Mouse (Mus musculus): ENCODE measurements around the gene Rnf217. TPM values are rescaled to one million over a fixed set of nuclear protein-coding genes. Genes with fewer than 3 reads are reported as not detected.

Gene Rnf217
- total RNA-seq (2015) (3.6 and 3.7 TPM in 2 replicates), total RNA-seq (2017) (2.5 TPM in 2 replicates)

DNA sequence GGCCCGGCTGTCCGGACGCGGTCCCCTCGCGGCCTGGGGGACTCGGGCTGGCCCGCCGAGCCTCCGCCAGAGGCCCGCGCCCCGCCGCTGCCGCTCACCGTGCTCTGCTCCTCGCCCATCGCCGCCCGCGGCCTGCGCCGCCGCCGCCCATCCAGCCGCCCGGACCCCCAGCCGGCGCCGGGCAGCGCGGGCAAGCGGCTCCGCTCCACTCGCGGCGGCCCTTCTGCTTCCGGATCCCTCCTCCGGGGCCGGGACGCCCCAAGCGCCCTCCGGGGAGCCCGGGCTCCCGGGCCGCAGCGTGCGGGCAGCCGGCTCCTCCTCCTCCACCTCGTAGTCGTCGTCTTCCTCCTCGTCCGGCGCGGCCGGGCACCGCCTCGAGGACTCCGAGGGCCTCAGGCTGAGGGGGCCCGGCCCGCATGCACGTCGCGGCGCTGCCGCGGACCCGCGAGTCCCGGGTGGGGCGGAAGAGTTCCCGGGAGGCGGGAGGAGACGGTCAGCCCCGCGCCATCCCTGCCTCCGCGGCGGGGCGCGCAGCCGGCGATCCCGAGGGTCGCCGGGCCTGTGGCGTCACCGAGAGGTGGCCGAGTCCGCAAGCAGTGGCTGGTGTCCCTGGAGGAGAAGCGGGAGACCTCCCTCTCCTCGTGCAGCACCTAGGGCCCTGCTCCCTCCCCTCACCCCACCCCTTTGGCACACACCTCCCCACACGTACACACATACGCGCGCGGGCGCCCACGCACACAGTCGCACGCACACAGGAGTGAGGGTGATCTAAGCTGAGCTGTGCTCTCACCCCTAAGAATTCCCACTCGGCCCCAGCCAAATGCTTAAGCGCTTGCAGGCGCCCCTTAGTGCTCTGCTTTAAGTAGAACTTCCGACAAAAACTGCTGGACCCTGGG is at the start of gene Rnf217:
Rnf217 (minus strand) TSS at position 119 of the 896 bp plus-strand sequence.
- peak; percentile 45 for ATAC-seq (replicated peaks; ENCODE audit: poor library complexity)

DNA sequence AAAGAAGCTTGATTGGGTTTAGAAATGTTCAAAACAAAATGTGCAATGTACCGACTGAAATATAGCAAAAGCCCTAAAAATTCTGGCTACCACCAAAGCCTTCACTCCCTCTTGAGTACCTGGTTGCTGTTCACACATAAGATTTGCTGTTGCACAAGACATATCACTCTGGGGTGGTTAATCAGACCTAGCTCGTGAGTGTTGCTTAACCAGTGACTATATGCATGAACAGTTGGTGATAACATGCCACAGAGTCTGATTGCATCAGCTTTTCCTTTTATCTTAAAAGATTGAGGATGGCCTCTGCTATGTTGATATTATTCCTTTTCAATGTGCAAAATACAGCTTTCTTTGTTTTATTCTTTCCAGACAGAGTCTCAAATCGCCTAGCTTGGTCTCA is 38.3 kb upstream of the Rnf217 start:
- ATAC-seq (replicated peaks; ENCODE audit: poor library complexity): 0 out of 2 replicates have a peak, but pooled peaks have one; percentile 37

- no peak for ATAC-seq (replicated peaks; ENCODE audit: poor library complexity)
Observed at GRCm38 (mm10) chr10:31646083-31646482, 37.1 kb upstream of the Rnf217 start.

DNA sequence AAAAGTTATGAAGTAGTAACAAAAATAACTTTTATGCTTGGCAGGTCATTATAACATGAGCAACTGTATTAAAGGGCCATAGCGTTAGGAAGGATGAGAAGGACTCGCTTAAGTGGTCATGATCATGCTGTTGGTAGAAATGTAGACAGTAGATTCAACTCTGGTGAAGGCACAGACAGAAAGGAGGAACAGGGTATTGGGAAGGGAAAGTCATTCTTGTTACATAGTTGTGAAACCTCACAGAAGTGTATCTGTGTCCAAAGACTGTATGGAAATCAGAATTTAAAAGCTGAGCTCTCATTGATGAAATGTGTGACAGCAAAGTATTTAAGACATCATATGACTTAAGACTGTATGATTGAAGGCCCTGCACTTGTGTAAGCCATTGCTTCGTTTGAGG is 26.1 kb upstream of the Rnf217 start:
- ATAC-seq (replicated peaks; ENCODE audit: poor library complexity): peak; percentile 58

- no peak for ATAC-seq (replicated peaks; ENCODE audit: poor library complexity)
Observed at GRCm38 (mm10) chr10:31632005-31632404, 23.0 kb upstream of the Rnf217 start.

DNA sequence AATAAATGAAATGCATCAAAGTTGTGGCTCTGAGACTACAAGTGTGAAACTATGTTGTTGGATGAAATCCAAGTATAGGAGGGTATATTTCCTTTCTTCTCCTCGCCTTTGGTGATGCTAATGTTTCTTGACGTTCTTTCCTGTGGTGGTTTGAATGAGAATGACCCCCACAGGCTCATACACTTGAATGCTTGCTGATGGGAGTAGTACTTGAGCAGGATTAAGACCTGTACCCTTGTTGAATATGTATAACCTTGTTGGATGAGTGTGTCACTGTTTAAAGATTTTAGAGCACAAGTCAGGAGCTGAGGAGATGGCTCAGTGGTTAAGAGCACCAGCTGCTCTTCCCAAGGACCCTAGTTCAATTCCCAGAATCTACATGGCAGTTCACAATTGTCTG is 6.4 kb upstream of the Rnf217 start:
- ATAC-seq (replicated peaks; ENCODE audit: poor library complexity): no peak

DNA sequence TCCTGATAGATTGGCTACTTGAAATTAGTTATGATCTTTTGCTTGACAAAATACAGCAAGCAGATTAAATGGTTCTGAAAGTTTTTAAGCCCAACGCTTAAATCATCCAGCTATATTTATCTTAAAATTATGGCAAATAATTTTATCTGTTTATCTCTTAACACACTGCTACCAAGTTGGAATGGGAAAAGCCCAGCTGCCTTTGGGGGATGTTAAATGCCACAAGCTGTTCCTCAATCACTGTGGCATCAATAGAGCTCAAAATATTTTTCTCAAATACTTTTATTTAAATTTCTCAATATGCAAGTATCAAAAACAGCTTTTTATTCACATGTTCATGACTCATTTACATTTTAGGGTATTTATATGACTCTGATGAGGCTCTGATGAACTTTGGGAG is 5.1 kb upstream of the Rnf217 start:
- no peak for ATAC-seq (replicated peaks; ENCODE audit: poor library complexity)

GRCm38 (mm10) chr10:31608441-31609065 is 431 bp downstream of the Rnf217 start:
- peak; percentile 32 for ATAC-seq (replicated peaks; ENCODE audit: poor library complexity)

- ATAC-seq (replicated peaks; ENCODE audit: poor library complexity): peak; percentile 45
Observed at GRCm38 (mm10) chr10:31606981-31607867, 1.8 kb downstream of the Rnf217 start.

DNA sequence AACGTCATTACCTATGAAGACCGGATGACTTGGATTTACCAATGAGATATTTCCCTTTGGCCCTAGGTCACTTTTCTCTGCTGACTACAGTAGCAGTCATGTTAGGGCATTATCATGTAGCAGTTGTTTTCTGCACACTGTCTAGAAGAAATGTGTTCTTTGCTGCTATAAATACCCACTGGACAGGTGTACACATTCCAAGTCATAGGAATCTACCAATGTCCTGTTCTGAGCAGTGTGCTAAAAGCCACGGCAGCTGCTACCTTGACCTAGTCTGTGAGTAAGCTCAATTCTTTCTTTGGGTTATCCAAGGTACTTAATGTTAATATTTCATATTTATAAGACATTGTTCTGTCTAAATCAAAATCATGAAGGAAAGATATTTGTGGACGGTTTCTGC is 5.1 kb downstream of the Rnf217 start:
- ATAC-seq (replicated peaks; ENCODE audit: poor library complexity): no peak

DNA sequence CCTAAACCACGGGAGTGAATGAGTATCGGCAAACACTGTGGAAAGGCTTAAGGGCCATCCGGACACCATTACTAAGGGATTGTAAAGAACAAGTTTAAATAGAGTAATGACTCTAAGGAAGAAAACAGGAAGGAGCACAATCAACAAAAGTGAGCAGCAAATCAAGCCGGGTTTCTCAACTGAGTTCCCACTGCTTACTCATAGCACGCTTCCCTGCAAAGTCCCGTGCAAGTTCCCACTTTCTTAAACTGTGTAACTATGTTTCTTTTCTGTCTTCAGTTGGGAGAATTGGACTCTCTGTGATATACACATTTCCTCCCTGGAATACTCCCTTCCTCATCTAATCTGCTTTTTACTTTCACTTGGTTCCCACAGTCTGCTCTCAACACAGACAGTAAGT is 8.9 kb downstream of the Rnf217 start:
- ATAC-seq (replicated peaks; ENCODE audit: poor library complexity): peak; percentile 61

GRCm38 (mm10) chr10:31597886-31598285 is 11.1 kb downstream of the Rnf217 start:
- no peak for ATAC-seq (replicated peaks; ENCODE audit: poor library complexity)

DNA sequence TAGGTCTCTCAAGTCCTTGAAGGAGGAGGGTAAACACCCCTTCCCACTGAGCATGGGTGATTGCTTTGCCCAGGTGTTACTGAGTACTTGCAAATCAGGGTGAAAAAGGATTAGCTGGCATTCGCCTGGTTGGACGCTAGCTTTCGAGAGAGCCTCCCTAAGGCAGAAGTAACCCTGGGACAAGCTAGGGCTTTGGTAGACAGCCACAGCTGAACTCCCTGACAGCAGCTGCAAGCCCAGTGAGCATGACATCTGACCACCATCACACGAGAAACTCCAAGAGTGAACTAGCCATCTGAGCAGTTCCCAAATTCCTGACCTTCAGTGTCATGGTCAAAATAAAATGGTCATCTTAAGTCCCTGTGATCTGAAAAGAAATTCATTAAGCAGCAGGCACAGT is 12.2 kb downstream of the Rnf217 start:
- no peak for ATAC-seq (replicated peaks; ENCODE audit: poor library complexity)

GRCm38 (mm10) chr10:31595326-31595725 is 13.7 kb downstream of the Rnf217 start:
- ATAC-seq (replicated peaks; ENCODE audit: poor library complexity): no peak

- ATAC-seq (replicated peaks; ENCODE audit: poor library complexity): peak; percentile 98
Observed at GRCm38 (mm10) chr10:31592741-31593524, 16.1 kb downstream of the Rnf217 start.

DNA sequence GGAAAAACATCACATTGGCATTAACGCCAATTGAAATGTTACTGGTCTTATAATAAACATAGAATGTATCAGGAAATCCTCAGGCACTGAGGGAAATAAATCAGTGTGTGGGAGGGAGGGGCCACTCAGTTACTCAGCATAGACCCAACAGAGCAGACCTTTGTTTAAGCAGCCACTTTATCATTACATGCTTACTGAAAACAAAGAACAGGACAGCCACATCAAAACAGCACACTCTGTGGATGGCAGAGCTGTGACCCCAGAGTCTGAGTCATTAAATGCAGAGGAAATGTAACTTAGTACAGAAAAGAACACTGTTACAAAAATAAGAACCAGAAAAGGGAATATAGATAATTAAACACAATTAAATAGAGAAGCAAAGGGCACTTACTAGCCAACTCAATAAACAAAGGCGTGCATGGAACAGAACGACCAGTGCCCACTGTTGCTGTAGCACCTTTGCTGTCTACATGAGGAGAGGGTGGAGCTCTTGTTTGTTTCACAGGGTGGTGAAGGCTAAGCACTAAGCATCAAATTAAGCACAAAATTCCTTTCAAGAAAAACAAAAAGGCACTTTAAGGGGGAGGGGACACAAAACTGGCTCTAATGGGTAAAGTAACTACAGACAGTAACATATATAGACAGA is 16.8 kb downstream of the Rnf217 start:
- no peak for ATAC-seq (replicated peaks; ENCODE audit: poor library complexity)

DNA sequence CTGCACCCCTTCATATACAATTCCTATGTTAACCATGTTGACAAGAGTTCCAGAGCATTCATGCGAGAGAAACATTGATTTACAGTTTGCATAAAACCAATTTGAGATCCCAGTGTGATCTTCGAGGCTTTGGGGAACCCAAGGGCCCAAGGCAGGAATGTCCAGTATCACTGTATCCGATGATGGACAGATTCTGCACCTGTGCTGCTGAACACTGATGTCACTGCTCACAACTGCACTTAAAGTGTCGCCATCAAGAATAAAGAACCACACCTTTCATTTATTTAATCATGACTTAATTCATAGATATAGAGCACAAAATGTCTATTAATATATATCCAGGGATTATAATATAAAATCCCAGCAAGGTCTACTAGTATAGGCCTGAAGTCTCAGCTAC is 28.3 kb downstream of the Rnf217 start:
- no peak for ATAC-seq (replicated peaks; ENCODE audit: poor library complexity)

GRCm38 (mm10) chr10:31580073-31580472 is 28.9 kb downstream of the Rnf217 start:
- ATAC-seq (replicated peaks; ENCODE audit: poor library complexity): no peak

DNA sequence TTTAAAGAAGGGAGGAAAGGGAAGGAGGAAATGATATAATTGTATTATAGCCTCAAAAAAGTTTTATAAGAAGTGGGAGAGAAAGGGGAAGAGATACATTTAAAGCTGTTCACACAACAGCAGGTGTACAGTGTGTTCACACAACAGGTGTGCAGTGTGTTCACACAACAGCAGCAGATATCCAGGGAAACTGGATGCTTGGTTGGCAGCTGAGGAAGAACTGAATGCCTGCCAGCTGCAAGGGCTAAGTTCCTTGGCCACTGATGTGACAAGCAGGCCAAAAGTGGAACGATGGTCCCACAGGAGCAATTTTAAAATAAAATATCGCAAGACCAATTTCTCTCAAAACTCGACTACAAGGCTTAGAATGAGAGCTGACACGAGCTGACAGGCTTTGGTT is 35.7 kb downstream of the Rnf217 start:
- ATAC-seq (replicated peaks; ENCODE audit: poor library complexity): no peak

- no peak for ATAC-seq (replicated peaks; ENCODE audit: poor library complexity)
Observed at GRCm38 (mm10) chr10:31557311-31557710, 51.7 kb downstream of the Rnf217 start.

Data from megakaryocyte progenitor cell, adult 5-6 weeks (primary cell).